Mouse (Mus musculus) brain, embryonic 14.5 days (tissue): ENCODE results near the gene Yipf4. TPM values are rescaled to one million over a fixed set of nuclear protein-coding genes. Genes with fewer than 3 reads are reported as not detected.

Source experiments
- DNase-seq: peaks from one replicate; pipeline ENCODE4 v3.0.0-alpha.2; 2011; ENCODE audit warnings: low read depth
- CTCF ChIP-seq: fragments of 200-500 bp; IDR thresholded peaks from 2 replicates; pipeline ENCODE4 v1.5.1; 2012; ENCODE audit warnings: inconsistent platforms, mild to moderate bottlenecking, moderate library complexity, borderline replicate concordance; ENCODE audit not compliant: insufficient read depth, insufficient read length; ENCODE audit errors: extremely low read depth
- POLR2A ChIP-seq: fragments of 200-500 bp; IDR thresholded peaks from 2 replicates; pipeline ENCODE4 v1.6.1; 2012; ENCODE audit warnings: mild to moderate bottlenecking, inconsistent platforms, borderline replicate concordance; ENCODE audit not compliant: poor library complexity, insufficient read depth, insufficient read length, severe bottlenecking; ENCODE audit errors: extremely low read depth
- polyA plus RNA-seq: library from polyadenylated mRNA; depleted of rRNA; stranded (reverse); fragments of >200 nt; gene quantifications from 2 replicates; pipeline ENCODE4 v1.2.3, GENCODE M21; 2012; rRNA removed

The Yipf4 gene
- polyA plus RNA-seq, 1 experiment: 26.3 TPM

GRCm38 (mm10) chr17:74527729-74528607 is 38.7 kb downstream of the Yipf4 start, which contains the start of gene Birc6:
Gene Birc6, plus strand, starts transcription at chr17:74528295.
- TF ChIP-seq POLR2A: peak; percentile 79
- no peak for TF ChIP-seq CTCF
- DNase-seq: peak; percentile 100

GRCm38 (mm10) chr17:74528648-74529532 is 39.6 kb downstream of the Yipf4 start:
- TF ChIP-seq CTCF (no peak), POLR2A (no peak)
- DNase-seq: no peak

- TF ChIP-seq POLR2A (no peak), CTCF (no peak)
- no peak for DNase-seq
Measured at GRCm38 (mm10) chr17:74529533-74529824, 40.2 kb downstream of the Yipf4 start.

GRCm38 (mm10) chr17:74534971-74535370 is 45.7 kb downstream of the Yipf4 start:
- DNase-seq: no peak
- TF ChIP-seq POLR2A (no peak), CTCF (no peak)

GRCm38 (mm10) chr17:74537526-74537925 is 48.2 kb downstream of the Yipf4 start:
- no peak for DNase-seq
- no peak for TF ChIP-seq CTCF
- TF ChIP-seq POLR2A: no peak

GRCm38 (mm10) chr17:74543615-74544014 is 54.3 kb downstream of the Yipf4 start:
- no peak for TF ChIP-seq CTCF
- no peak for TF ChIP-seq POLR2A
- DNase-seq: no peak

Other genes starting within 250 kb of the Yipf4 start
- 67.6 and 94.2 TPM in 2 replicates for gene Memo1, start 194.0 kb upstream of the Yipf4 start, polyA plus RNA-seq
- 111 and 135 TPM in 2 replicates for gene Dpy30, start 165.5 kb upstream of the Yipf4 start, polyA plus RNA-seq
- 64.6 and 81.7 TPM in 2 replicates for gene Spast, start 150.5 kb upstream of the Yipf4 start, polyA plus RNA-seq
- 30.7 and 32.6 TPM in 2 replicates for gene Slc30a6, start 93.9 kb upstream of the Yipf4 start, polyA plus RNA-seq
- gene Nlrc4, start 30.4 kb upstream of the Yipf4 start, polyA plus RNA-seq: 0.04 and 0.05 TPM in 2 replicates
- gene Birc6, start 38.8 kb downstream of the Yipf4 start, polyA plus RNA-seq: 110 and 123 TPM in 2 replicates
- gene Ttc27, start 228.2 kb downstream of the Yipf4 start, polyA plus RNA-seq: 11.3 and 13.6 TPM in 2 replicates